Mouse (Mus musculus) thymus, adult 2 months (tissue): ENCODE data around the gene Grin2b.

Experiments
- CTCF ChIP-seq: fragments of 200-500 bp; IDR thresholded peaks from 2 replicates; pipeline ENCODE4 v1.5.1; 2012; ENCODE audit warnings: mild to moderate bottlenecking, control low read depth, low read length, moderate library complexity, borderline replicate concordance; ENCODE audit not compliant: control insufficient read depth, poor library complexity, insufficient read depth; ENCODE audit errors: extremely low read depth
- POLR2A ChIP-seq: fragments of 200-500 bp; IDR thresholded peaks from 2 replicates; pipeline ENCODE4 v1.6.1; 2012; ENCODE audit warnings: mild to moderate bottlenecking, low read length, control low read depth, moderate library complexity; ENCODE audit not compliant: control insufficient read depth, poor library complexity, insufficient read depth; ENCODE audit errors: extremely low read depth

GRCm38 (mm10) chr6:135994691-135995090 is 178.6 kb downstream of the Grin2b start:
- TF ChIP-seq CTCF (no peak), POLR2A (no peak)
